Mouse (Mus musculus) granulocyte monocyte progenitor cell, adult 5-6 weeks (primary cell): Measurements from ENCODE around the gene Dcps. TPM values are rescaled to one million over a fixed set of nuclear protein-coding genes. Genes with fewer than 3 reads are reported as not detected.

Experiments used
- ATAC-seq: replicated peaks from 2 replicates; pipeline ENCODE4 v1.8.0; 2016; ENCODE audit warnings: mild to moderate bottlenecking, moderate TSS enrichment, inconsistent platforms; ENCODE audit not compliant: poor library complexity, severe bottlenecking
- total RNA-seq, 2 experiments: library from RNA; stranded (forward) in 1 of 2; stranded (reverse) in 1 of 2; fragments of 200-712, 200-1000 nt in 1 of 2; fragments of >200 nt in 1 of 2; fragmentation: Nextera tagmentation in 1 of 2; gene quantifications; 2 replicates each; pipeline ENCODE4 v1.2.3; 2014 to 2017

Dcps gene
- total RNA-seq, 2 experiments from 2014 or later, result 66.6 to 71.8 TPM

- no peak for ATAC-seq
Measured at GRCm38 (mm10) chr9:35114234-35114633, 61.6 kb downstream of the Dcps start.

GRCm38 (mm10) chr9:35111941-35112595 is 63.8 kb downstream of the Dcps start:
- ATAC-seq, result no peak

DNA sequence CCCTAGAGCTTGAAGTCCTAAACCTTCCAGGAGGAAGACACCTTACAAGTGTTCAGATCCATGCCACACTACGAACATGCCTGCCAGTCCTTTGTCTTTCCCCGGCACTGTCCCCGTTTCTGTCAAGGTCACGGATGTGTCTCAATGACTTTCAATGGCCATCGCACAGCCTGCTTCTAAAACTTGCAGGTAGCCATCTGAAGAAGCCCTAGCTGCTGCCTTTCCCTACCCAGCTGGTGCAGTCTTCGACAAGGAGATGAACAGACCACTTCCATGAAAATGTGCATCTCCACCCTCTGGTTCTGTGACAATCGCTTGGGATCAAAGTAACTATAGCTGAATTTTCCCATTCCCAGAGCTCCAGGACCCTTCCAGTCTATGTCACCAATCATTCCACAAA is 64.4 kb downstream of the Dcps start:
- no peak for ATAC-seq

DNA sequence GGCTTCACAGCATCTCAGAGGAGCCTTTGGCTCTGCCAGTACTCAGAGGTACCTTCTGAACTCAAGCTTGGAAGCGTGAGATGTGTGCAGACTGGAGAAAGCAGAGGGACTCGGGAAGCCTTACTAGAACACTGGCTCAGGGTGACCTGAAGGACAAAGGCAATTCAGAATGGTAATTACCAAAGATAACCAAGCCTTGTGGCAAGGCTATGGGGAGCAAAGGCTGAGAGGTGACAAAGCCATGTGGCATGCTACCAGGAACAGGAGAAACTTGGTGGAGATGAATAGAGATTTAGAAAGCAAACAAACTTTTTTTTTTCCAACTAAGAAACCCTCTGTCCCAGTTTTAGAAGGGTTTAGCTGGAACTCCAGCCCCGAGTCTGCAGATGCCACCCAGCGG is 65.3 kb downstream of the Dcps start:
- ATAC-seq, result no peak

DNA sequence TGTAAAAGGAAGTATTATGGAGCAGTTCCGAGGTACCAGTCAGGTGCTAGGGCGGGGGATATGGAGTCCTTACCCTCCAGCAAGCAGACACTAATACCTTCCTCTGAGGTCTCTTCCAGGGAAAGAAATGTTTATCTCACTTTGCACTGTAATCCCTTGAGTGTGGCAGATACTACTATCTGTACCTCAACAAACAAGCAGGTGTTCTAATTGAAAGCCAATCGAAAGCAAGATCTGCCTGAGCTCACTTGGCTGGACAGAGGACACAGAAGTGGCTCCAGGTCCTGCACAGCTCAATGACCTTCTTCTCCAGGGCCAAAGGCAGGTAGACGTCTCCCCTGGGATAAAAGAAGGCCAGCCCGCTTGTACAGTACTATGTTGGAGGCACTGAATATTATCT is 65.8 kb downstream of the Dcps start:
- no peak for ATAC-seq

DNA sequence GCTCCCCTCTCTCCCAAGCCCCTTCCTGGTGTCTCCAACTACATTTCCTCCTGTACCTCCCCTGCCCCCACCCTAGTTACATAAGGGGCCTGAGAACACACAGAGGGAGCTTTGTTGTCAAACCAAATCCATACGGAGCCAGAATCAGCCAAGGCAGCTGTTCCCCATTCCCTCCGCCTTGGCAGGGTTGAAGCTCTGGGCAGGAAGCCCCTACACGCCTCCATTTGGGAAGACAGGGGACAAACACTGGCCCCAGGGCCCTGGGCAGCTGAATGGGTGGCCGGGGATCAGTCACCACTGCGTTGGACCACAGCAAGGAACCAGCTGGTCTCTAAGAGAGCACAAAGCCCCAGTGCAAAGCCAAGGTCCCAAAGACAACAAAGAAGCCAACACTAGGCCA is 66.9 kb downstream of the Dcps start:
- ATAC-seq, result no peak

- no peak for ATAC-seq
Measured at GRCm38 (mm10) chr9:35108066-35108465, 67.8 kb downstream of the Dcps start.

GRCm38 (mm10) chr9:35107396-35107795 is 68.5 kb downstream of the Dcps start:
- no peak; the same call in 1 of the 2 replicates for ATAC-seq

DNA sequence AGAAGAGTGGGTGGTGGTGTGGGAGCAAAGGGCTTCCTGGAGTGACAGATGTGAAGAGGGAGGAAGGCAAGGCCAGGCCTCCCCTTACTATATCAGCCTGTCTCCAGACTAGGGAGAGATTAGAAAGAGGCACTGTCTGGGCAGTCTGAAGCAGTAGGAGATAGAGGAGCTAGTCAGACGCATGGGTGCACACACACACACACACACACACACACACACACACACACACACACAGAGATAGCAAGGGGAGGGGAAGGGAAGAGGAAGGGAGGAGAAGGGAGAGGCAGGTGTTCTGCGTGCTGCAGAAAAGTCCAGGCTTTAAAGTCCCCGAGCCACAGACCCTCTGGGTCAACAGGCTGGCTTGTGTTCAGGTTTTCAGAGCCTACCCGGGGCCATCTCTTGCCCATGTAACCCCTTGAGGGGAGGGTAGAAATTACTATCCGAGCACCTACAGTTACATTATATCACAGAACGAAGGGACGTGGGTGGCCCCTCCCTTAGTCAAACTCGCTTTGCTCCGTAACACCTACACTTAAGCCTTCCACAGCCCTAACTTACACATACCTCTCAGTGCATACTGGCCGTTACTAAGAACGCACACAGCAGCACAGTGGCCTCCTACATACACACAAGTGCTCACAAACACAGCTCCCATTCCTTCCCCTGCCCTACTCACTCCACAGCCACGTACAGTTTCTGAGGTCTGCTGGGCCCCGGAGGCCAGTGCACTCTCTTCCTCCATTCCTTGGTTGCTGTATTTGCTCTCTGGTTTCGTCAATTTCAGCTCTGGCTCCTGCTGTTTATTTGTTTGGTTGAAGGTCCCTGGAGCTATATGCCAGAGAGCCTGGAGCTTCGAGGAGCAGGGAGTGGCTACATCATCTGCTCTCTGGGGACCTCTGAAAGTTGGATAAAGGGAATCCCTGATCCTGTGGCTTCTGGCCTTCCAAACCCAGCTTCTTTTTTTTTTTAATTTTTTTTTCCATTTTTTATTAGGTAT is 69.7 kb downstream of the Dcps start:
- no peak for ATAC-seq

DNA sequence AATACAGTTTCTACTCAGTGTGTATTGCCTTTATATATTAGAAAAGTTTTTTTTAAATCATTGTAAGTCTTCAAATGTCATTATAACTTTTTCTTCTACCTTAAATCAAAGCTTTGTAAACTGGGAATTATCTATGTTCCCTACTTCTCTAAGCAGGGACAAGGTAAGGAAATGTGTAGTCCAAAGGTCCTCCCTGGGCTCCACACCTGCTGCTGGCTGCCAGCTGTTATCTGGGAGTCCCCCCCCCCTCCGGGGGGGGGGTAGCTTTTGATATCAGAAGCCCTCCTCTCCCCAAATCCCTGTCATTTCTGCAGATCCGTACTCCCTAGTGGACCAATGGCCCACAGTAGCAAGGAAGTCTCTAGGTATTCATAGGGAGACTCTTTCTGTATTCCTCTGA is 70.4 kb downstream of the Dcps start:
- ATAC-seq, result no peak

DNA sequence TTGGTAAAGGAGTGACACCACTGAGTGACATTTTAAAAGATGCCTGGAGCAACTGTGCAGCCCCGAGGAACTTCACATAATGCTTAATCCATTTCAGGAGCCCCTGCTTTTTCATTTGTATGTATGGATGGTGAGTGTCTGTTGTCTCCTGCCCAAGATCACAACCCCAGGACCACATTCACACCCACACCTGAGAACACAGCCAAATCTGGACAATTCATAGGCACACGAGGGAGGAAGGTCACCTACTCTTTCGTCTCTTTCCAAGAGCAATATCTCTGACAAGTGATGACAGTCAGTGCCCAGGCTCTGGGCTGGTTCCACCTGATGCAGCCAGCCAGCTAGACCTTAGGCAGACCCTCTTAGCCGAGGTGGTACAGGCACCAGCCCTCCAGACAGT is 71.2 kb downstream of the Dcps start:
- no peak for ATAC-seq

GRCm38 (mm10) chr9:35098762-35099161 is 77.1 kb downstream of the Dcps start:
- peak; percentile 50 for ATAC-seq

GRCm38 (mm10) chr9:35097901-35098300 is 78.0 kb downstream of the Dcps start:
- peak; percentile 20 for ATAC-seq

GRCm38 (mm10) chr9:35095726-35096125 is 80.1 kb downstream of the Dcps start:
- ATAC-seq, result no peak

DNA sequence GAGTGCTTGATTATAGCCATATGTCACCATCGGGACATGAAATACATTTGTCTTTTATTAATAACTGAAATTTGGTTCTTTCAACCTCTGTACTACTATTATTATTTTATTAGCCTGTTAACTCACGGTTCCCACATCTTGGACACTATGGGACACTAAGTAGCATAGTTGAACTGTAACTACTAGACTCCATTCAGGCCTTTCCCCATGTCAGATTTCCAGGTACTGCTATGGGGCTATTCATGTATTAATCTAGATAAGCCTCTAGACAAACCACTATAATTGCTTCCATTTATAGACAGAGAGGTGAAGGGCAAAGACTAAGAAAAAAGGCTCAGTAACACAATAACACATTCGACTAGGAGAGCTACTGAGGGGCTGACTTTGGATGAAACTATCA is 82.5 kb downstream of the Dcps start:
- no peak for ATAC-seq

DNA sequence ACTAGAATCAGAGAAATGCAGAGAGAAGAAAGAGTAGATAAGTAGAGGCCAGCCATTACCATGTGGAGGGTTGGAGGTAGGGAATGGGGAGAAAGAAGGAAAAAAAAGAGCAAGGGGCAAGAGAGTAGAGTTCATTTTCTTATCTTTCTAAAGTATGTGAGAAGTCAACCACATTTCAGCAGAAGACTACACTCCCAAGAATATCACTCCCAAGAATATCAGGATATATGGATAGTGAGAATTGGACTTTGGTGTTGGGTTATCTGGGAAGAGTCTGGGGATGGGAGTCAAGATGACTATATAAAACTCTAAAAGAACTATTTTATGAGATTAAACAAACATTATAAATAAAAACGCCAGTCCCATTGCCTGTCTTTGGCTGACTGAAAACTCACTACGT is 83.0 kb downstream of the Dcps start:
- ATAC-seq, result no peak

Other genes starting within 250 kb of the Dcps start
- gene St3gal4, start 56.8 kb downstream of the Dcps start, total RNA-seq (2014; fragmentation: Nextera tagmentation), result 39.2 and 44.6 TPM in 2 replicates
- gene St3gal4, start 56.8 kb downstream of the Dcps start, total RNA-seq (2017), result 35.6 and 41.8 TPM in 2 replicates
- 71.1 and 86.8 TPM in 2 replicates for gene Srpr, start 24.1 kb upstream of the Dcps start, total RNA-seq (2014; fragmentation: Nextera tagmentation)
- gene Srpr, start 24.1 kb upstream of the Dcps start, total RNA-seq (2017), result 75.6 and 85.4 TPM in 2 replicates
- gene Tirap, start 24.2 kb upstream of the Dcps start, total RNA-seq (2014; fragmentation: Nextera tagmentation), result 10.4 and 12.5 TPM in 2 replicates
- gene Tirap, start 24.2 kb upstream of the Dcps start, total RNA-seq (2017), result 9.7 and 10.2 TPM in 2 replicates
- gene Foxred1, start 35.0 kb upstream of the Dcps start, total RNA-seq (2014; fragmentation: Nextera tagmentation), result 33.0 and 46.3 TPM in 2 replicates
- 34.3 and 38.1 TPM in 2 replicates for gene Foxred1, start 35.0 kb upstream of the Dcps start, total RNA-seq (2017)
- 24.8 and 30.9 TPM in 2 replicates for gene Fam118b, start 91.7 kb upstream of the Dcps start, total RNA-seq (2014; fragmentation: Nextera tagmentation)
- 10.6 and 14.3 TPM in 2 replicates for gene Fam118b, start 91.7 kb upstream of the Dcps start, total RNA-seq (2017)
- gene Rpusd4, start 91.8 kb upstream of the Dcps start, total RNA-seq (2014; fragmentation: Nextera tagmentation), result 16.1 and 20.4 TPM in 2 replicates
- 15.0 and 17.8 TPM in 2 replicates for gene Rpusd4, start 91.8 kb upstream of the Dcps start, total RNA-seq (2017)
- 0.09 and 1.0 TPM in 2 replicates for gene Cdon, start 245.1 kb upstream of the Dcps start, total RNA-seq (2014; fragmentation: Nextera tagmentation)
- gene Cdon, start 245.1 kb upstream of the Dcps start, total RNA-seq (2017), result 0.46 and 1.2 TPM in 2 replicates